Mouse (Mus musculus) spleen, postnatal 4 days (tissue): ENCODE measurements around the gene Polr2g.

Experiments
- DNase-seq, 2 experiments: peaks; one replicate each; pipeline ENCODE4 v3.0.0; 2022; ENCODE audit warnings: low spot score in 2 of 2

Polr2g gene

GRCm38 (mm10) chr19:8758899-8759298 lies 39.5 kb downstream of the Polr2g start:
- no peak for DNase-seq

GRCm38 (mm10) chr19:8757471-8757998 lies 40.8 kb downstream of the Polr2g start:
- no peak for DNase-seq

GRCm38 (mm10) chr19:8756635-8757387 lies 41.6 kb downstream of the Polr2g start, which contains the start of gene Nxf1:
Gene Nxf1 (plus strand): TSS chr19:8757073.
- DNase-seq, result peak; percentile 95 to 98

- DNase-seq, result no peak
These were observed 42.7 kb downstream of the Polr2g start for GRCm38 (mm10) chr19:8755652-8756051.

GRCm38 (mm10) chr19:8747368-8747767 lies 51.0 kb downstream of the Polr2g start:
- no peak for DNase-seq

- no peak for DNase-seq
These were observed 53.0 kb downstream of the Polr2g start for GRCm38 (mm10) chr19:8745382-8745781.
